Mouse (Mus musculus) left cerebral cortex, postnatal 25 days (tissue): ENCODE measurements around the gene Gm21732. TPM values are rescaled to one million over a fixed set of nuclear protein-coding genes. Genes with fewer than 3 reads are reported as not detected.
"Not testable (repeated sequence)": the region's sequence is repeated elsewhere in the genome, so short reads cannot be mapped to it uniquely, and the experiment has no call there.

Experiments used
- DNase-seq, 2 experiments: peaks; one replicate each; pipeline ENCODE4 v3.0.0; 2022; ENCODE audit warnings: low spot score in 2 of 2, mixed read lengths in 1 of 2
- intact Hi-C: fragments of 180-260 bp; cut with DNase I; formaldehyde crosslinking; loops from one replicate; pipeline ENCODE4 v1.15.1; 2025
- total RNA-seq, 2 experiments: library from RNA; stranded (reverse); gene quantifications; 2 replicates each; pipeline ENCODE4 v1.2.3; 2021

Gm21732 gene
- not detected for total RNA-seq

DNA sequence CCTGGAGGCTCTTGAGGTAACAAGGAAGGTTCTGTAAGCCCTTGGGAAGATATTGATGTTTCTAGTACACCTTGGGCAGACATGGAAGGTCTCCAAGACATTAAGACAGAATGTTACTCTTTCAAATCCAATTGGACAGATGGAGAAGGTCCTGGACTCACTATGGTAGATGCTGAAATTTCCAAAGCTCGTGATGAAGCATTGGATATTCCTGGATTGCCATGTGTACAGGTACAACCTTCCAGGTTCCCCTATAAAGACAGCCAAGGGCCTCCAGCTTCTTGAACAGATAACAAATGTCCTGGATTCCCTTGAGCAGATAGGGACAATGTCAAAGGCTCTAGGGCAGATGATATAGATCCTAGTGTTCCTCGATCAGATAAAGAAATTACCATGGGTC, at the start of gene Gm21732:
Gene Gm21732 (minus strand): TSS at position 101 of the 400 bp plus-strand sequence.
- intact Hi-C loops: not testable (repeated sequence)

More for the DNA sequence above, at the start of gene Gm21732:
- DNase-seq: not testable (repeated sequence)

Other genes with a start within 250 kb of the Gm21732 start
- gene Gm20897, start 73.5 kb downstream of the Gm21732 start, total RNA-seq: not detected